Mouse (Mus musculus) intestine, postnatal 0 days (tissue): ENCODE data around the gene Slc25a31. TPM values are rescaled to one million over a fixed set of nuclear protein-coding genes. Genes with fewer than 3 reads are reported as not detected.

Experiments used
- ATAC-seq: fragments of 200-750 bp; cut with Nextera tagmentation; 2 replicates; pipeline ENCODE4 v1.8.0; 2017; ENCODE audit warnings: mild to moderate bottlenecking, moderate TSS enrichment, moderate library complexity
- H3K27ac ChIP-seq: fragments of 300-500 bp; sonication (generic); 2 replicates; pipeline ENCODE4 v1.5.1; 2014; ENCODE audit warnings: mild to moderate bottlenecking, low read depth, low read length, moderate library complexity
- H3K27me3 ChIP-seq: fragments of 300-500 bp; sonication (generic); replicated peaks from 2 replicates; pipeline ENCODE4 v1.6.1; 2014; ENCODE audit warnings: low read length, mixed read lengths; ENCODE audit not compliant: control insufficient read depth, insufficient read depth
- H3K36me3 ChIP-seq: fragments of 300-500 bp; sonication (generic); 2 replicates; pipeline ENCODE4 v1.6.1; 2014; ENCODE audit warnings: mild to moderate bottlenecking, moderate library complexity; ENCODE audit not compliant: control insufficient read depth, insufficient read depth
- H3K4me1 ChIP-seq: fragments of 300-500 bp; sonication (generic); replicated peaks from 2 replicates; pipeline ENCODE4 v1.6.1; 2014; ENCODE audit warnings: antibody characterized with exemption, low read length, mixed read lengths; ENCODE audit not compliant: control insufficient read depth, insufficient read depth
- H3K4me2 ChIP-seq: fragments of 300-500 bp; sonication (generic); replicated peaks from 2 replicates; pipeline ENCODE4 v1.6.1; 2014; ENCODE audit warnings: low read depth, mild to moderate bottlenecking, moderate library complexity
- H3K4me3 ChIP-seq: fragments of 300-500 bp; sonication (generic); 2 replicates; pipeline ENCODE4 v1.5.1; 2014; ENCODE audit warnings: low read depth, low read length
- H3K9ac ChIP-seq: fragments of 300-500 bp; sonication (generic); 2 replicates; pipeline ENCODE4 v1.6.1; 2014; ENCODE audit warnings: mild to moderate bottlenecking, low read depth, low read length
- H3K9me3 ChIP-seq: fragments of 300-500 bp; sonication (generic); 2 replicates; pipeline ENCODE4 v1.6.1; 2016; ENCODE audit warnings: mixed run types; ENCODE audit not compliant: control insufficient read depth
- CTCF ChIP-seq: sonication (generic); IDR thresholded peaks from 2 replicates; pipeline ENCODE4 v1.5.1; 2016; ENCODE audit warnings: low read depth, mild to moderate bottlenecking, control low read depth, antibody characterized with exemption, moderate library complexity
- WGBS: fragments of 180-500 bp; shearing (Covaris S2); extraction: QIAGEN DNeasy Blood & Tissue Kit; methylation state at CpG from one replicate; pipeline ENCODE4 v1.1.7; 2014; 5-methylcytosine and 5-hydroxymethylcytosine counted together
- polyA plus RNA-seq: library from polyadenylated mRNA; unstranded; fragments of >200 nt; fragmentation: Nextera tagmentation; extraction: Ambion mirVana; gene quantifications from 2 replicates; pipeline ENCODE4 v1.2.1, GENCODE M21; 2015

Slc25a31 gene
- polyA plus RNA-seq, 1 experiment from 2014 or later: not detected

- Histone ChIP-seq H3K9ac (no peak overlapping the region), H3K36me3 (no peaks in the 10 kb centered on the region), H3K4me1 (0 out of 2 replicates have a peak, but pooled peaks cover 3% of the 10 kb centered on the region), H3K4me3 (no peak overlapping the region), H3K9me3 (no peaks in the 10 kb centered on the region), H3K27ac (no peak overlapping the region), H3K4me2 (no peak overlapping the region), H3K27me3 (no peaks in the 10 kb centered on the region)
- 79% methylated on average over 1 of the region's 1 CpGs for WGBS
- no peak for ATAC-seq
- TF ChIP-seq CTCF: no peak
Observed at GRCm38 (mm10) chr3:40673515-40673914, 35.1 kb upstream of the Slc25a31 start.

- ATAC-seq: no peak
- no peaks in the 10 kb centered on the region for H3K9me3 ChIP-seq
Observed at GRCm38 (mm10) chr3:40674873-40675405, 33.7 kb upstream of the Slc25a31 start.

GRCm38 (mm10) chr3:40678856-40679255, 29.8 kb upstream of the Slc25a31 start:
- H3K27ac ChIP-seq: no peak overlapping the region
- no peak overlapping the region for H3K9ac ChIP-seq
- 0 out of 2 replicates have a peak, but pooled peaks cover 3% of the 10 kb centered on the region for H3K4me1 ChIP-seq
- 72% methylated on average over 1 of the region's 1 CpGs for WGBS
- no peaks in the 10 kb centered on the region for H3K27me3 ChIP-seq
- H3K36me3 ChIP-seq: no peaks in the 10 kb centered on the region
- no peak overlapping the region for H3K4me3 ChIP-seq
- no peak for TF ChIP-seq CTCF
- no peaks in the 10 kb centered on the region for H3K9me3 ChIP-seq
- no peak for ATAC-seq
- H3K4me2 ChIP-seq: no peak overlapping the region

More at GRCm38 (mm10) chr3:40674873-40675405, 33.7 kb upstream of the Slc25a31 start:
- TF ChIP-seq CTCF: no peak
- Histone ChIP-seq H3K27me3 (no peaks in the 10 kb centered on the region), H3K27ac (no peak overlapping the region), H3K9ac (no peak overlapping the region), H3K36me3 (no peaks in the 10 kb centered on the region), H3K4me3 (no peak overlapping the region), H3K4me1 (0 out of 2 replicates have a peak, but pooled peaks cover 3% of the 10 kb centered on the region), H3K4me2 (no peak overlapping the region)
- WGBS: 46% methylated on average over 8 of the region's 8 CpGs

- H3K4me2 ChIP-seq: 0 out of 2 replicates have a peak overlapping the region, but pooled peaks have one; percentile 17
- 49% methylated on average over 11 of the region's 11 CpGs for WGBS
- no peak for ATAC-seq
Observed at GRCm38 (mm10) chr3:40682404-40682803, 26.3 kb upstream of the Slc25a31 start.

GRCm38 (mm10) chr3:40683171-40683570, 25.5 kb upstream of the Slc25a31 start:
- H3K27me3 ChIP-seq: no peaks in the 10 kb centered on the region
- TF ChIP-seq CTCF: no peak
- no peak overlapping the region for H3K27ac ChIP-seq
- H3K4me2 ChIP-seq: no peak overlapping the region
- no peak for ATAC-seq
- H3K36me3 ChIP-seq: no peaks in the 10 kb centered on the region
- 93% methylated on average over 18 of the region's 18 CpGs for WGBS
- peaks cover 2% of the 10 kb centered on the region; the same call in 1 of the 2 replicates for H3K4me1 ChIP-seq
- no peak overlapping the region for H3K9ac ChIP-seq
- no peak overlapping the region for H3K4me3 ChIP-seq
- no peaks in the 10 kb centered on the region for H3K9me3 ChIP-seq

More at GRCm38 (mm10) chr3:40682404-40682803, 26.3 kb upstream of the Slc25a31 start:
- no peak for TF ChIP-seq CTCF
- H3K9me3 ChIP-seq: no peaks in the 10 kb centered on the region
- no peaks in the 10 kb centered on the region for H3K27me3 ChIP-seq
- no peak overlapping the region for H3K9ac ChIP-seq
- H3K4me1 ChIP-seq: peaks cover 3% of the 10 kb centered on the region; the same call in 1 of the 2 replicates
- H3K36me3 ChIP-seq: no peaks in the 10 kb centered on the region
- no peak overlapping the region for H3K27ac ChIP-seq
- no peak overlapping the region for H3K4me3 ChIP-seq

- Histone ChIP-seq H3K27ac (no peak overlapping the region), H3K9me3 (no peaks in the 10 kb centered on the region), H3K27me3 (no peaks in the 10 kb centered on the region), H3K4me2 (no peak overlapping the region), H3K9ac (no peak overlapping the region), H3K4me3 (no peak overlapping the region), H3K36me3 (no peaks in the 10 kb centered on the region), H3K4me1 (no peaks in the 10 kb centered on the region; the same call in 1 of the 2 replicates)
- ATAC-seq: no peak
- no peak for TF ChIP-seq CTCF
- 12% methylated on average over 3 of the region's 3 CpGs for WGBS
Observed at GRCm38 (mm10) chr3:40685855-40686515, 22.7 kb upstream of the Slc25a31 start.
